Comparison of ENCODE assay signal across 10 mouse cellular contexts in the genomic region with DNA sequence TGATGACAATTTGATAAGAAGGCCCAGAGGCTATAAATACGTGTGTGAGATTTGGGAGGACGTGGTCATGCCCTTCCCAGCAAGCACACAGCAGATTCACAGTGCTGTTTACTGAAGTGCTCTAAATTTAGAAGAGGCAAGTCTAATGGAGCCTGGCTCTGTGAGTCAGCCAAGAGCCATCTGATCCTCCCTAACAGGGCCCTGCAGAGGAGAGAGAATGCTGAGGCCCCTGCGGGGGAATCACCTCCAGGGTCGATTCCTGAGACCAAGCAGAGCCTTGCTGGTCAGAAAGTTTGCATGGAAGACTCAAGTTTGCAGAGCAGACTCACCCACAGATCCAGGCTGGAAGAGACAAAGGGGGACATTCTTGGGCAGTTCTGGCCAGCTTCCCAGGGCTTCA. TPM values are rescaled to one million over a fixed set of nuclear protein-coding genes. Genes with fewer than 3 reads are reported as not detected.
DNase-seq lines count a peak whose midpoint lies in the region; ATAC-seq and TF ChIP-seq lines count a peak whose summit lies in the region.
"Had no signal": no experiment of that assay in that cellular context is flagged by ENCODE, and none has a peak within 500 bp of the region (broad histone marks: within the 10 kb centered on the region; RNA-seq: fewer than 3 reads in every experiment).

No protein-coding gene starts in this region.

- H3K9ac ChIP-seq in lung, postnatal 0 days (replicated peaks; ENCODE audit: low read depth) = no peak overlapping the region
- H3K9ac ChIP-seq in stomach, embryonic 16.5 days (ENCODE audit: low read length) = peak overlapping the region; percentile 13; the same call in 1 of the 2 replicates
- no peak overlapping the region for H3K9ac ChIP-seq in hindbrain, postnatal 0 days (replicated peaks; ENCODE audit: low read length)

- H3K9me3 ChIP-seq in lung, postnatal 0 days (ENCODE audit: low read length) = no peaks in the 10 kb centered on the region
- H3K9me3 ChIP-seq in heart, embryonic 10.5 days = no peaks in the 10 kb centered on the region
- no peaks in the 10 kb centered on the region for H3K9me3 ChIP-seq in stomach, embryonic 16.5 days (replicated peaks; ENCODE audit: control insufficient read depth, low read length)
- H3K9me3 ChIP-seq in hindbrain, postnatal 0 days (ENCODE audit: low read length) = no peaks in the 10 kb centered on the region

- H3K27ac ChIP-seq in cerebellum, adult 2 months (ENCODE audit: insufficient read depth, low read length) = no peak overlapping the region
- H3K27ac ChIP-seq in lung, postnatal 0 days (ENCODE audit: low read length) = no peak overlapping the region
- H3K27ac ChIP-seq in heart, embryonic 10.5 days = peak overlapping the region; percentile 91
- H3K27ac ChIP-seq in stomach, embryonic 16.5 days (ENCODE audit: low read length) = peak overlapping the region; percentile 70
- no peak overlapping the region for H3K27ac ChIP-seq in hindbrain, postnatal 0 days

- 12% methylated on average over 4 of the region's 4 CpGs for WGBS in cerebellum, adult 2 months
- 8% methylated on average over 4 of the region's 4 CpGs for WGBS in lung, postnatal 0 days
- WGBS in heart, embryonic 10.5 days = 12% methylated on average over 4 of the region's 4 CpGs
- WGBS in stomach, embryonic 16.5 days = 9% methylated on average over 4 of the region's 4 CpGs
- 42% methylated on average over 4 of the region's 4 CpGs for WGBS in hindbrain, postnatal 0 days

- no peak for TF ChIP-seq CTCF in cerebellum, adult 2 months (IDR thresholded peaks at IDR 0.05; ENCODE audit: borderline replicate concordance, insufficient read depth, low read depth, low read length)
- TF ChIP-seq CTCF in lung, postnatal 0 days (IDR thresholded peaks at IDR 0.05) = no peak
- no peak for TF ChIP-seq CTCF in hindbrain, postnatal 0 days (IDR thresholded peaks at IDR 0.05; ENCODE audit: low read depth)

- peak; percentile 45 to 52 for DNase-seq in cerebellum, adult 2 months
- DNase-seq in cerebellum, postnatal 4 days (ENCODE audit: low spot score in 2 of 2) = no peak
- peak; percentile 51 for DNase-seq in lung, postnatal 0 days (ENCODE audit: low spot score)
- DNase-seq in lung, adult 18-20 months = no peak
- peak; percentile 86 for DNase-seq in heart, embryonic 10.5 days (ENCODE audit: low spot score)
- DNase-seq in left cerebral cortex, postnatal 25 days (ENCODE audit: low spot score in 2 of 2) = no peak
- no peak for DNase-seq in hindbrain, postnatal 0 days (ENCODE audit: low spot score)

- peak; percentile 56 for ATAC-seq in lung, postnatal 0 days
- peak; percentile 86 for ATAC-seq in stomach, embryonic 16.5 days (ENCODE audit: insufficient read depth, low FRiP score)
- no peak for ATAC-seq in hindbrain, postnatal 0 days

- intact Hi-C loops in left cerebral cortex, postnatal 25 days (cut with DNase I) = no loop called here

- TF ChIP-seq EP300 in lung, postnatal 0 days (IDR thresholded peaks at IDR 0.05) = no peak

- peaks cover 5% of the 10 kb centered on the region; the same call in 1 of the 2 replicates for H3K4me1 ChIP-seq in cerebellum, adult 2 months (ENCODE audit: control insufficient read depth, insufficient read depth, low read length)
- H3K4me1 ChIP-seq in lung, postnatal 0 days (ENCODE audit: insufficient read depth, low read depth, low read length) = peaks cover 5% of the 10 kb centered on the region; the same call in 1 of the 2 replicates
- H3K4me1 ChIP-seq in heart, embryonic 10.5 days = peaks cover 33% of the 10 kb centered on the region
- H3K4me1 ChIP-seq in stomach, embryonic 16.5 days (ENCODE audit: control insufficient read depth, insufficient read depth, low read length) = peaks cover 13% of the 10 kb centered on the region
- no peaks in the 10 kb centered on the region for H3K4me1 ChIP-seq in hindbrain, postnatal 0 days (ENCODE audit: insufficient read depth, low read length)

- no peak for TF ChIP-seq POLR2A in cerebellum, adult 2 months (IDR thresholded peaks at IDR 0.05; ENCODE audit: borderline replicate concordance, insufficient read depth, low read length)

- no peak overlapping the region for H3K4me3 ChIP-seq in cerebellum, adult 2 months (replicated peaks; ENCODE audit: insufficient read depth, low read depth, low read length)
- H3K4me3 ChIP-seq in lung, postnatal 0 days (ENCODE audit: low read depth, low read length) = no peak overlapping the region
- peak overlapping the region; percentile 15; the same call in 1 of the 2 replicates for H3K4me3 ChIP-seq in heart, embryonic 10.5 days
- no peak overlapping the region for H3K4me3 ChIP-seq in stomach, embryonic 16.5 days (replicated peaks; ENCODE audit: low read length)
- no peak overlapping the region for H3K4me3 ChIP-seq in hindbrain, postnatal 0 days (ENCODE audit: low read length)

- no peaks in the 10 kb centered on the region for H3K36me3 ChIP-seq in lung, postnatal 0 days (ENCODE audit: insufficient read depth, low read length)
- H3K36me3 ChIP-seq in heart, embryonic 10.5 days = no peaks in the 10 kb centered on the region
- no peaks in the 10 kb centered on the region for H3K36me3 ChIP-seq in stomach, embryonic 16.5 days (ENCODE audit: control insufficient read depth, insufficient read depth, low read length)
- no peaks in the 10 kb centered on the region for H3K36me3 ChIP-seq in hindbrain, postnatal 0 days (ENCODE audit: insufficient read depth, low read length)

- no peaks in the 10 kb centered on the region for H3K27me3 ChIP-seq in cerebellum, adult 2 months (ENCODE audit: control insufficient read depth, insufficient read depth, low read length)
- H3K27me3 ChIP-seq in lung, postnatal 0 days (replicated peaks; ENCODE audit: insufficient read depth, low read length) = no peaks in the 10 kb centered on the region
- no peaks in the 10 kb centered on the region for H3K27me3 ChIP-seq in heart, embryonic 10.5 days (ENCODE audit: insufficient read depth, poor library complexity, severe bottlenecking)
- no peaks in the 10 kb centered on the region for H3K27me3 ChIP-seq in stomach, embryonic 16.5 days (ENCODE audit: control insufficient read depth, insufficient read depth, low read length)
- H3K27me3 ChIP-seq in hindbrain, postnatal 0 days (ENCODE audit: insufficient read depth, low read length) = no peaks in the 10 kb centered on the region

- H3K4me2 ChIP-seq in lung, postnatal 0 days (replicated peaks; ENCODE audit: low read depth, low read length) = no peak overlapping the region
- peak overlapping the region; percentile 5; the same call in 1 of the 2 replicates for H3K4me2 ChIP-seq in stomach, embryonic 16.5 days (ENCODE audit: low read depth, low read length)
- H3K4me2 ChIP-seq in hindbrain, postnatal 0 days (ENCODE audit: low read depth, low read length) = no peak overlapping the region

RNA-seq across cellular contexts. Expression of a gene that starts 10.9 kb away (rescaled TPM):
- 0.05 and 0.07 TPM in 2 replicates for polyA plus RNA-seq in cerebellum, adult 2 months (2012; rRNA removed)
- polyA plus RNA-seq in lung, postnatal 0 days (2015; fragmentation: Nextera tagmentation; extraction: Ambion mirVana) = 0.14 and 0.20 TPM in 2 replicates
- polyA plus RNA-seq in heart, embryonic 10.5 days (2016; fragmentation: Nextera tagmentation; extraction: Ambion mirVana) = 3.2 and 6.8 TPM in 2 replicates
- 0.09 and 1.4 TPM in 2 replicates for polyA plus RNA-seq in stomach, embryonic 16.5 days (2015; fragmentation: Nextera tagmentation; extraction: Ambion mirVana)
- 1 to 10 TPM; 2.6 to 2.7 TPM for total RNA-seq in left cerebral cortex, postnatal 25 days (2021)
- 0.10 and 0.22 TPM in 2 replicates for total RNA-seq in hindbrain, postnatal 0 days (2014; rRNA removed)
- 0.05 and 0.09 TPM in 2 replicates for polyA plus RNA-seq in hindbrain, postnatal 0 days (2015; fragmentation: Nextera tagmentation; extraction: Ambion mirVana)

RNA-seq across cellular contexts. Expression of a gene that starts 13.2 kb away (rescaled TPM):
- 0.08 and 0.10 TPM in 2 replicates for polyA plus RNA-seq in cerebellum, adult 2 months (2012; rRNA removed)
- 0.07 and 0.12 TPM in 2 replicates for polyA plus RNA-seq in lung, postnatal 0 days (2015; fragmentation: Nextera tagmentation; extraction: Ambion mirVana)
- polyA plus RNA-seq in heart, embryonic 10.5 days (2016; fragmentation: Nextera tagmentation; extraction: Ambion mirVana) = 0.20 TPM in 1 of 2 replicates, not detected in the other
- 0.14 and 0.19 TPM in 2 replicates for polyA plus RNA-seq in stomach, embryonic 16.5 days (2015; fragmentation: Nextera tagmentation; extraction: Ambion mirVana)
- under 1 TPM in 1 of 2 experiments, not detected in 1; 0.21 TPM for total RNA-seq in left cerebral cortex, postnatal 25 days (2021)
- not detected in 2 replicates for total RNA-seq in hindbrain, postnatal 0 days (2014; rRNA removed)
- 0.11 and 0.18 TPM in 2 replicates for polyA plus RNA-seq in hindbrain, postnatal 0 days (2015; fragmentation: Nextera tagmentation; extraction: Ambion mirVana)
- total RNA-seq: midbrain, postnatal 0 days had no signal
- polyA plus RNA-seq: spleen, adult 2 months had no signal

Comparison
In these comparisons a context has a peak if more than half of its experiments do, and no peak if none do; other contexts are left out.
1. DNase-seq: peak in cerebellum, adult 2 months (2 of 2), lung, postnatal 0 days (single experiment) and heart, embryonic 10.5 days (single experiment); none in cerebellum, postnatal 4 days (0 of 2), lung, adult 18-20 months (0 of 2), left cerebral cortex, postnatal 25 days (0 of 2) and hindbrain, postnatal 0 days (single experiment).
2. H3K27ac ChIP-seq: peak in heart, embryonic 10.5 days (single experiment) and stomach, embryonic 16.5 days (single experiment); none in cerebellum, adult 2 months (single experiment), lung, postnatal 0 days (single experiment) and hindbrain, postnatal 0 days (single experiment).